Mouse (Mus musculus) stomach, postnatal 0 days (tissue): Measurements from ENCODE around the gene Col4a3. TPM values are rescaled to one million over a fixed set of nuclear protein-coding genes. Genes with fewer than 3 reads are reported as not detected.

Experiments
- ATAC-seq: fragments of 200-750 bp; cut with Nextera tagmentation; 2 replicates; pipeline ENCODE4 v1.8.0; 2017; ENCODE audit not compliant: low FRiP score, low TSS enrichment
- DNase-seq: peaks from one replicate; pipeline ENCODE4 v3.0.0-alpha.2; 2016; ENCODE audit warnings: low spot score
- H3K27ac ChIP-seq: fragments of 300-500 bp; sonication (generic); replicated peaks from 2 replicates; pipeline ENCODE4 v1.5.1; 2014; ENCODE audit warnings: mild to moderate bottlenecking, control low read depth
- H3K27me3 ChIP-seq: fragments of 300-500 bp; sonication (generic); 2 replicates; pipeline ENCODE4 v1.6.1; 2014; ENCODE audit warnings: low read length; ENCODE audit not compliant: control insufficient read depth, insufficient read depth
- H3K36me3 ChIP-seq: fragments of 300-500 bp; sonication (generic); 2 replicates; pipeline ENCODE4 v1.6.1; 2014; ENCODE audit warnings: low read length, mixed read lengths; ENCODE audit not compliant: control insufficient read depth, insufficient read depth
- H3K4me1 ChIP-seq: fragments of 300-500 bp; sonication (generic); replicated peaks from 2 replicates; pipeline ENCODE4 v1.6.1; 2014; ENCODE audit warnings: antibody characterized with exemption; ENCODE audit not compliant: control insufficient read depth, insufficient read depth
- H3K4me2 ChIP-seq: fragments of 300-500 bp; sonication (generic); replicated peaks from 2 replicates; pipeline ENCODE4 v1.6.1; 2014; ENCODE audit warnings: low read depth, mild to moderate bottlenecking, control low read depth, moderate library complexity
- H3K4me3 ChIP-seq: fragments of 300-500 bp; sonication (generic); 2 replicates; pipeline ENCODE4 v1.5.1; 2014; ENCODE audit warnings: low read depth, low read length, control low read depth
- H3K9ac ChIP-seq: fragments of 300-500 bp; sonication (generic); 2 replicates; pipeline ENCODE4 v1.6.1; 2014; ENCODE audit warnings: mild to moderate bottlenecking, low read length, control low read depth, mixed read lengths
- H3K9me3 ChIP-seq: fragments of 300-500 bp; sonication (generic); 2 replicates; pipeline ENCODE4 v1.6.1; 2016; ENCODE audit warnings: low read length; ENCODE audit not compliant: control insufficient read depth
- CTCF ChIP-seq: IDR thresholded peaks from 2 replicates; pipeline ENCODE4 v1.5.1; 2016; ENCODE audit warnings: antibody characterized with exemption, low read depth, mild to moderate bottlenecking, moderate library complexity
- EP300 ChIP-seq: optimal IDR thresholded peaks from 2 replicates; pipeline ENCODE3; 2016; ENCODE audit warnings: antibody characterized with exemption
- WGBS: fragments of 180-500 bp; shearing (Covaris S2); extraction: QIAGEN DNeasy Blood & Tissue Kit; methylation state at CpG from one replicate; pipeline ENCODE4 v1.1.7; 2014; 5-methylcytosine and 5-hydroxymethylcytosine counted together
- polyA plus RNA-seq: library from polyadenylated mRNA; unstranded; fragments of >200 nt; fragmentation: Nextera tagmentation; extraction: Ambion mirVana; gene quantifications from 2 replicates; pipeline ENCODE4 v1.2.1, GENCODE M21; 2015

Col4a3 gene
- polyA plus RNA-seq, 1 experiment from 2014 or later = 0.42 TPM

DNA sequence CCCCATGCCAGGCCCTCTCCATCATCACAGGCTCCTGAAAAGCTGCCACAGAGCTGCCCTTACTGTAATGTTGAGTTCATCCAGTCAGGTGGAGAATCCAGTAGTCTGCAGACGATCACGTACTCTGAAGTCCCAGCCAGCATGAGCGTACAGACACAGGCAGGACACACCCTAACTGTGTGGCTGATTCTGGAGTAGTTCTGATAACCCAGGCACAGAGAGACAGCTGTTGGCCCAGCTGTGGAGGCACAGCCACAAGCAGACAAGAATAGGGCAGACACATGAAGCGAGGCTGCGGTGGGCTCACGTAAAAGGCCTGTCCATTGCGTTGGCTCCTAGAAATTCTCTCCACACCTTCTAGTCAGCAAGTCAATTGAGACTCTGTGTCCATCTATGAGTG, 50.7 kb downstream of the Col4a3 start:
- Histone ChIP-seq H3K4me3 (no peak overlapping the region), H3K4me1 (no peaks in the 10 kb centered on the region), H3K4me2 (no peak overlapping the region), H3K36me3 (no peaks in the 10 kb centered on the region), H3K9ac (no peak overlapping the region), H3K27me3 (no peaks in the 10 kb centered on the region), H3K9me3 (no peaks in the 10 kb centered on the region), H3K27ac (no peak overlapping the region)
- TF ChIP-seq EP300 (no peak), CTCF (no peak)
- no peak for ATAC-seq
- 86% methylated on average over 7 of the region's 7 CpGs for WGBS
- DNase-seq = no peak

DNA sequence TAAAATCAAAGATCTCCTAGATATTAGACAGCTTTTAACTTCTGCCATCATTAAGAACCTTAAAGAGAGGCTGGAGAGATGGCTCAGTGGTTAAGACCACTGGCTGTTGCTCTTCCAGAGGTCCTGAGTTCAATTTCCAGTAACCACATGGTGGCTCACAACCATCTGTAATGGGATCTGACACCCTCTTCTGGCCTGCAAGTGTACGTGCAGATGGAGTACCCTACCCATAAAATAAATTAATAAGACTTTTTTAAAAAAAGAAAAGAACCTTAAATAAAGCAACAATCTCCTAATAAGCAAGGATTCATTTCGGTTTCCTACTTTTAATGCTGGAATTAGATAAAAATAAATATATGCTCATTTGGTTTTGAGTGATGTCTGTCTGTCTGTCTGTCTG, 51.7 kb downstream of the Col4a3 start:
- 90% methylated on average over 2 of the region's 2 CpGs for WGBS
- Histone ChIP-seq H3K27ac (no peak overlapping the region), H3K9me3 (no peaks in the 10 kb centered on the region), H3K9ac (no peak overlapping the region), H3K4me2 (no peak overlapping the region), H3K36me3 (no peaks in the 10 kb centered on the region), H3K27me3 (no peaks in the 10 kb centered on the region), H3K4me1 (no peaks in the 10 kb centered on the region), H3K4me3 (no peak overlapping the region)
- DNase-seq (no peak), ATAC-seq (no peak)
- no peak for TF ChIP-seq EP300
- TF ChIP-seq CTCF = no peak

DNA sequence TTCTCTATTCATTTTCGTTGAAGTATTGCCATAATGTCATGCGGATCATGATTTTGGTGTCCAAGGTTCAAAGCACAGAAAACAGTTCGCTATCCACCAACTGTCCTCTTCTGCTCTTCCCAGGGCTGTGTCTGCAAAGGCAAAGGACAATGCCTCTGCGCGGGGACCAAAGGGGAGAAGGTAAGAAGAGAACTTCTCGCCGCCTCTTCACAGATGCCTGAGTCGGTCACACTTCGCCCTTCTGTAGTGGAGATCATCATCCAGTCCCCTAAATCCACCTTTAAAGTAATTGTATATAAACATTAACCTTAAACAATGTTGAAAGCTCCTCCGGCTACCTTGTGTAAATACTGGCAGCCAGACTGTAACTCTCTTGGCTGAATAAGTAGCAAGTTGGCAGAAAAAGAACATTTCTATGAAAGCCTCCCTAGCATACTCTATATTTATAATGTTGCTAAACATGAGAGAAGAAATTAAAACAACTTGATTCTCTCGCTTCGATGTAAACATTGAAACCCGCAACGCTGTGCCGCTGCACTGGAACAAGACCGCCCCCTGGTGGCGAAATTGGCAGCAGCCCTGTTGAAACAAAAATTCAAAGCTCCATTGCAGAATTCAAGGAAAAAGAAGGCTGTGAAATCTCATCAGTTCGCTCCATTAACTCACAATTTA, 54.7 kb downstream of the Col4a3 start:
- H3K9me3 ChIP-seq = no peaks in the 10 kb centered on the region
- no peak for TF ChIP-seq EP300
- TF ChIP-seq CTCF = peak; percentile 99
- H3K4me3 ChIP-seq = peak overlapping the region; percentile 25
- WGBS = 21% methylated on average over 18 of the region's 18 CpGs
- no peaks in the 10 kb centered on the region for H3K27me3 ChIP-seq
- no peak overlapping the region for H3K9ac ChIP-seq
- peak; percentile 29; the same call in 1 of the 2 replicates for ATAC-seq
- peak overlapping the region; percentile 51 for H3K4me2 ChIP-seq
- DNase-seq = peak; percentile 77
- no peaks in the 10 kb centered on the region for H3K36me3 ChIP-seq
- no peak overlapping the region for H3K27ac ChIP-seq
- no peaks in the 10 kb centered on the region for H3K4me1 ChIP-seq

DNA sequence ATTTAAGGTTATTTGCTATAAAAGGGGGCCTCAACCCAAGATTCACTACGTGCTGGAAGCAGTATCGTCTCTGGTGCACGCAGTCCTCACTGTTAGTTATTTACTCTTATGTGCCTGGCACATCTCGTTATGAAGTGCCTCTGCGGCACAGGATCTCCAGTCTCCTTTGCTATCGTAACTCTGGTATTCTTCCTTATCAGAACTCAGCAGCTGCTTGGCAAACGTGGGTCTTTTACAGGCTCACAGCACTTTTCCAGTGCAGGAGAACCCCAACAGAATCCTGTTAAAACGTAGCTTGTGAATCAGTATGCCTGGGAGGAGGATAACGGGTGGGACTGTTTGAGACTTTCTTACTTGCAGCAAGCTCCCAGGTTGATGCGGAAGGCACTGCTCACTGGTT, 61.3 kb downstream of the Col4a3 start:
- Histone ChIP-seq H3K4me1 (no peaks in the 10 kb centered on the region), H3K4me2 (no peak overlapping the region), H3K4me3 (no peak overlapping the region), H3K27me3 (no peaks in the 10 kb centered on the region), H3K36me3 (no peaks in the 10 kb centered on the region), H3K9ac (no peak overlapping the region), H3K27ac (no peak overlapping the region), H3K9me3 (no peaks in the 10 kb centered on the region)
- 42% methylated on average over 10 of the region's 10 CpGs for WGBS
- DNase-seq (no peak), ATAC-seq (no peak)
- TF ChIP-seq CTCF (no peak), EP300 (no peak)

DNA sequence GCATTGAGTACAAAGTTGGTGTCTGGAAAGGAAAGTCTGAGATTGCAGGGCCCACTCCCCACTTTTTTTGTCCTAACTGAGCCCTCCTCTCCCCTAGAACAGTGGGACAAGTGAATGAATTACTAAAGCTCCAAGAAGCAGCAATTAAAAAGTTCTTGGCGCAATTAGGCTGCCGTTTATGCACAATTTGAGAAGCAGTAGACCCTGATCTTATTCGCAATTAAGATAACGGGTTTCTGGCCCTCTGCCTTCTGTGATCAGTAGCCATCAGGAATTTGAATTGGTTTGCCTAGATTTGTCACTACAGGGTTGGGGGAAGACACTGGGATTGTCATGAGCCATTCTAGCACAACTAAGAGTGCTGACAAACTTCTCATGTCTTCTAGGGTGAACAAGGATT, 64.1 kb downstream of the Col4a3 start:
- no peak for DNase-seq
- no peak overlapping the region for H3K4me2 ChIP-seq
- WGBS = 90% methylated on average over 4 of the region's 4 CpGs
- no peak overlapping the region for H3K27ac ChIP-seq
- H3K9me3 ChIP-seq = no peaks in the 10 kb centered on the region
- TF ChIP-seq EP300 (no peak), CTCF (no peak)
- H3K4me1 ChIP-seq = no peaks in the 10 kb centered on the region
- H3K27me3 ChIP-seq = no peaks in the 10 kb centered on the region
- ATAC-seq = no peak
- H3K36me3 ChIP-seq = no peaks in the 10 kb centered on the region
- no peak overlapping the region for H3K4me3 ChIP-seq
- H3K9ac ChIP-seq = no peak overlapping the region

DNA sequence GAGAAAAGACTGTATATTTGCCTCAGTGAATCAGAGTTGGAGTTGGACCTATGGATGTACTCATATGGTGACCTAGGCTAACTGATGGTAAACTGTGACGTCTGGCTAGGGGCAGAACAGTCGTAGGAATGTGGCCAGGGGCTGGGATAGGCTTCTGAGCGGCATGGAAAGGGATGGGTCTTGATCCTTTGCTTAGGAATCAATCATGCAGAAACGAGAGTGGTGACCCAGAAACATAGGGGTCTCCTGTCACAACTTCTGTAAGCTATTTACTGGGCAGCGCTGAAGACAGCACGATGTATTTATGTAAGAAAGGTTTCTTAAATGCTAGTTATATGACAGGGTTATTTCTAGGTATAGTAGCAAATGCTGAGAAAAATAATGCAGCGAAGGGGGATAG, 67.3 kb downstream of the Col4a3 start:
- TF ChIP-seq CTCF (no peak), EP300 (no peak)
- Histone ChIP-seq H3K9me3 (no peaks in the 10 kb centered on the region), H3K4me1 (no peaks in the 10 kb centered on the region), H3K27ac (no peak overlapping the region), H3K4me3 (no peak overlapping the region), H3K36me3 (no peaks in the 10 kb centered on the region), H3K27me3 (no peaks in the 10 kb centered on the region), H3K4me2 (no peak overlapping the region), H3K9ac (no peak overlapping the region)
- ATAC-seq (no peak), DNase-seq (no peak)
- WGBS = 57% methylated on average over 7 of the region's 7 CpGs
